Mouse (Mus musculus): ENCODE results near the gene Mgat4a. TPM values are rescaled to one million over a fixed set of nuclear protein-coding genes. Genes with fewer than 3 reads are reported as not detected.

Mgat4a gene
- total and polyA plus RNA-seq, 3 experiments, result 22.3 to 23.2 (median 22.9) TPM

GRCm38 (mm10) chr1:37496591-37497280, 44.1 kb downstream of the Mgat4a start:
- H3K79me2 ChIP-seq (replicated peaks; ENCODE audit: control insufficient read depth, extremely low read depth, insufficient read depth, poor library complexity, severe bottlenecking), result peaks cover 17% of the 10 kb centered on the region
- H3K4me3 ChIP-seq (replicated peaks in 1 of 3; ENCODE audit: low read depth in 2 of 3, low read length in 2 of 3, poor library complexity in 1 of 3), result no peak overlapping the region
- TF ChIP-seq ZMIZ1 (IDR thresholded peaks at IDR 0.05; ENCODE audit: low read depth, low read length) (no peak), TBP (conservative IDR thresholded peaks at IDR 0.05; ENCODE audit: low read depth, low read length) (no peak), NELFE (IDR thresholded peaks at IDR 0.05; ENCODE audit: low read depth, low read length) (no peak), MAX (IDR thresholded peaks at IDR 0.05; ENCODE audit: low read length) (no peak), BHLHE40 (IDR thresholded peaks at IDR 0.05; ENCODE audit: low read depth, low read length) (no peak), ZNF384 (IDR thresholded peaks at IDR 0.05; ENCODE audit: low read depth, low read length) (no peak)
- no peak for DNase-seq (ENCODE audit: extremely low read depth)
- no peak overlapping the region for H3K9ac ChIP-seq (ENCODE audit: insufficient read depth, low read depth)
- H3K4me1 ChIP-seq (ENCODE audit: control insufficient read depth in 1 of 2, insufficient read depth in 2 of 2), result peaks cover 7 to 39% of the 10 kb centered on the region in 2 experiments; a peak in 3 of 4 replicates
- H3K27ac ChIP-seq (ENCODE audit: insufficient read depth, low read depth), result peak overlapping the region; percentile 36; the same call in 1 of the 2 replicates
- H3K9me3 ChIP-seq (replicated peaks; ENCODE audit: low read length), result no peaks in the 10 kb centered on the region
- H3K4me2 ChIP-seq (ENCODE audit: insufficient read depth, low read depth, poor library complexity, severe bottlenecking), result no peak overlapping the region
- H3K36me3 ChIP-seq (replicated peaks in 1 of 2; ENCODE audit: control insufficient read depth in 1 of 2, insufficient read depth in 1 of 2, low read length in 1 of 2), result peaks cover 5 to 26% of the 10 kb centered on the region in 2 experiments
- H3K27me3 ChIP-seq (replicated peaks), result no peaks in the 10 kb centered on the region
- dilution Hi-C loops (cut with MboI; ENCODE audit: extremely low pct_ligation_motif_present, extremely low pct_unique_long_range_greater_than_20kb, low sequenced_read_pairs), result no loop called here
- in situ Hi-C loops (cut with MboI; ENCODE audit: low pct_ligation_motif_present, low pct_unique_long_range_greater_than_20kb, low sequenced_read_pairs), result no loop called here

- Histone ChIP-seq H3K27ac (ENCODE audit: insufficient read depth, low read depth) (peak overlapping the region; percentile 40; the same call in 1 of the 2 replicates), H3K79me2 (replicated peaks; ENCODE audit: control insufficient read depth, extremely low read depth, insufficient read depth, poor library complexity, severe bottlenecking) (peaks cover 13% of the 10 kb centered on the region), H3K36me3 (replicated peaks in 1 of 2; ENCODE audit: control insufficient read depth in 1 of 2, insufficient read depth in 1 of 2, low read length in 1 of 2) (peaks cover 4 to 21% of the 10 kb centered on the region in 2 experiments), H3K4me3 (replicated peaks in 1 of 3; ENCODE audit: low read depth in 2 of 3, low read length in 2 of 3, poor library complexity in 1 of 3) (peak overlapping the region; percentile 23 to 46 (median 41)), H3K27me3 (replicated peaks) (no peaks in the 10 kb centered on the region), H3K9me3 (replicated peaks; ENCODE audit: low read length) (no peaks in the 10 kb centered on the region), H3K4me2 (ENCODE audit: insufficient read depth, low read depth, poor library complexity, severe bottlenecking) (peak overlapping the region; percentile 91), H3K4me1 (ENCODE audit: control insufficient read depth in 1 of 2, insufficient read depth in 2 of 2) (peaks cover 7 to 46% of the 10 kb centered on the region in 2 experiments; a peak in 3 of 4 replicates), H3K9ac (ENCODE audit: insufficient read depth, low read depth) (peak overlapping the region; percentile 76)
- dilution Hi-C loops (cut with MboI; ENCODE audit: extremely low pct_ligation_motif_present, extremely low pct_unique_long_range_greater_than_20kb, low sequenced_read_pairs), result no loop called here
- peak; percentile 58 for DNase-seq (ENCODE audit: extremely low read depth)
- in situ Hi-C loops (cut with MboI; ENCODE audit: low pct_ligation_motif_present, low pct_unique_long_range_greater_than_20kb, low sequenced_read_pairs), result no loop called here
- peak; percentile 55; the same call in 1 of the 2 replicates for TF ChIP-seq EP300 (IDR thresholded peaks at IDR 0.05; ENCODE audit: low read length)
- no peak; the same call in 1 of the 2 replicates for TF ChIP-seq RAD21 (IDR thresholded peaks at IDR 0.05; ENCODE audit: low read depth, low read length)
- TF ChIP-seq NELFE (IDR thresholded peaks at IDR 0.05; ENCODE audit: low read depth, low read length), result peak; percentile 53; the same call in 1 of the 2 replicates
- TF ChIP-seq ZC3H11A (IDR thresholded peaks at IDR 0.05; ENCODE audit: low read depth, low read length), result no peak
- TF ChIP-seq KAT2A (IDR thresholded peaks at IDR 0.05; ENCODE audit: insufficient replicate concordance, low read length), result 0 out of 2 replicates have a peak, but pooled peaks have one; percentile 19
- peak; percentile 46; the same call in 1 of the 2 replicates for TF ChIP-seq SIN3A (IDR thresholded peaks at IDR 0.05; ENCODE audit: low read length)
- TF ChIP-seq MAFK (IDR thresholded peaks at IDR 0.05; ENCODE audit: insufficient replicate concordance, low read length), result no peak
- no peak for TF ChIP-seq RCOR1 (conservative IDR thresholded peaks at IDR 0.05; ENCODE audit: low read depth, low read length)
- peak; percentile 6; the same call in 1 of the 2 replicates for TF ChIP-seq TBP (conservative IDR thresholded peaks at IDR 0.05; ENCODE audit: low read depth, low read length)
- TF ChIP-seq MYC (IDR thresholded peaks at IDR 0.05; ENCODE audit: low read depth, low read length), result peak; percentile 93; the same call in 1 of the 2 replicates
- TF ChIP-seq PAX5 (IDR thresholded peaks at IDR 0.05; ENCODE audit: low read length), result no peak
- peak; percentile 86 for TF ChIP-seq MXI1 (IDR thresholded peaks at IDR 0.05; ENCODE audit: low read depth, low read length)
- no peak for TF ChIP-seq JUND (conservative IDR thresholded peaks at IDR 0.05; ENCODE audit: low read depth, low read length)
- TF ChIP-seq NRF1 (IDR thresholded peaks at IDR 0.05; ENCODE audit: low read depth, low read length), result no peak
- peak; percentile 54 for TF ChIP-seq HCFC1 (IDR thresholded peaks at IDR 0.05; ENCODE audit: low read depth, low read length)
- TF ChIP-seq BHLHE40 (IDR thresholded peaks at IDR 0.05; ENCODE audit: low read depth, low read length), result peak; percentile 39; the same call in 1 of the 2 replicates
- TF ChIP-seq MAZ (IDR thresholded peaks at IDR 0.05; ENCODE audit: low read depth, low read length), result no peak
- no peak for TF ChIP-seq CTCF (conservative IDR thresholded peaks at IDR 0.05 in 1 of 2, IDR thresholded peaks at IDR 0.05 in 1 of 2; ENCODE audit: low read depth in 2 of 2, low read length in 2 of 2)
- TF ChIP-seq USF1 (IDR thresholded peaks at IDR 0.05; ENCODE audit: low read depth, low read length), result peak; percentile 43
- no peak for TF ChIP-seq SMC3 (IDR thresholded peaks at IDR 0.05; ENCODE audit: low read depth, low read length)
- TF ChIP-seq MAX (IDR thresholded peaks at IDR 0.05; ENCODE audit: low read length), result peak; percentile 94
- TF ChIP-seq ZNF384 (IDR thresholded peaks at IDR 0.05; ENCODE audit: low read depth, low read length), result no peak
- TF ChIP-seq UBTF (IDR thresholded peaks at IDR 0.05; ENCODE audit: low read depth, low read length), result no peak
- peak; percentile 65 for TF ChIP-seq ELF1 (IDR thresholded peaks at IDR 0.05; ENCODE audit: low read depth, low read length)
- TF ChIP-seq ZKSCAN1 (IDR thresholded peaks at IDR 0.05; ENCODE audit: borderline replicate concordance, low read depth, low read length), result no peak
- TF ChIP-seq MEF2A (IDR thresholded peaks at IDR 0.05; ENCODE audit: borderline replicate concordance, low read depth, low read length), result no peak
- TF ChIP-seq IRF4 (IDR thresholded peaks at IDR 0.05; ENCODE audit: low read depth, low read length), result no peak
- peak; percentile 51; the same call in 1 of the 2 replicates for TF ChIP-seq POLR2A (IDR thresholded peaks at IDR 0.05; ENCODE audit: low read depth, low read length)
- no peak for TF ChIP-seq ZMIZ1 (IDR thresholded peaks at IDR 0.05; ENCODE audit: low read depth, low read length)
Measured at GRCm38 (mm10) chr1:37495698-37496321, 45.0 kb downstream of the Mgat4a start.
